Mouse (Mus musculus) embryo, embryonic 10 days (tissue): ENCODE results near the gene Tead3.

ENCODE experiments used
- DNase-seq: peaks from one replicate; pipeline ENCODE4 v3.0.0-alpha.2; 2015; ENCODE audit warnings: low spot score

Tead3 gene

DNA sequence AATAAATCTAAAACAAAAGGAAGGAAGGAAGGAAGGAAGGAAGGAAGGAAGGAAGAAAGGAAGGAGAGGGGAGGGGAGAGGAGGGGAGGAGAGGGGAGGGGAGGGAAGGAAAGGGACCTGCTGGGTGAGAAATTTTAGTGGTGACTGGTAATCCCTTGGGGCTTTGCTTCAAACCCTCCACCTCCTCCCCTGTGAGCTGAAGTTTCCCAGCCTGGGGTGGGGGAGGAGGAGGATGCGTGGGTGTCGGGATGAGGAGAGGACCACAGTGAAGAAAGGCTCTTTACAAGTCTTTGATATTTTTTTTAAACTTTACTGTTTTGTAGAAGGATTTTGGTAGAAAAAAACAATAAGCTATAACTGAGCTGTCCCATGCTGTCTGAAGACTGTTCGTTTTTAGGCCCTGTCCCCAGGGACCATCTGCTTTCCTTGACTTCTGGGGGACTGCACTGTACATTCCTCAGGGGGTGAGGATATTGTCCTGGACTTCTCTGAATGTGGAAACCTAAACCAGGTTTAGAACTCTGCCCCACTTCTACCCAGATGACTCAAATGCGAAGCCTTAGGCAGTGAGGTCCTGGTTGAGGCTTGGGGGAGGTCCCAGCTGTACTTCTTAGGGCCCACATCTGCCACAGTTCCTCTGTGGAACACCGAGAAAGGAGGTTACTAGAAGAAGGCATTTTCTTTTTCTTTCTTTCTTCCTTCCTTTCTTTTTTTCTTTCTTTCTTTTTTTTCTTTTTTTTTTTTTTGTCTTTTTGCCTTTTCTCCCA lies 39.1 kb downstream of the Tead3 start:
- DNase-seq, result no peak

DNA sequence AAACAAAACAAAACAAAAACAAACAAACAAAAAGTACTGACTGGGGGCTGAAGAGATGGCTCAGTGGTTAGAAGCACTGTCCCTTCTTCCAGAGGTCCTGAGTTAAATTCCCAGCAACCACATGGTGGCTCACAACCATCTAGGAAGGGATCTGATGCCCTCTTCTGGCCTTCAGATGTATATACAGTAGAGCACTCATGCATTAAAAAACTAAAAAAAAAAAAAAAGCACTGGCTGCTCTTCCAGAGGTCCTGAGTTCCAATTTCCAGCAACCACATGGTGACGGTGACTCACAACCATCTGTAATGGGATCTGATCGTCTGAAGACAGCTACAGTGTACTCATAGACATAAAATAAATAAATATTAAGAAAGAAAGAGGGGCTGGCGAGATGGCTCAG lies 39.8 kb downstream of the Tead3 start:
- DNase-seq, result no peak

DNA sequence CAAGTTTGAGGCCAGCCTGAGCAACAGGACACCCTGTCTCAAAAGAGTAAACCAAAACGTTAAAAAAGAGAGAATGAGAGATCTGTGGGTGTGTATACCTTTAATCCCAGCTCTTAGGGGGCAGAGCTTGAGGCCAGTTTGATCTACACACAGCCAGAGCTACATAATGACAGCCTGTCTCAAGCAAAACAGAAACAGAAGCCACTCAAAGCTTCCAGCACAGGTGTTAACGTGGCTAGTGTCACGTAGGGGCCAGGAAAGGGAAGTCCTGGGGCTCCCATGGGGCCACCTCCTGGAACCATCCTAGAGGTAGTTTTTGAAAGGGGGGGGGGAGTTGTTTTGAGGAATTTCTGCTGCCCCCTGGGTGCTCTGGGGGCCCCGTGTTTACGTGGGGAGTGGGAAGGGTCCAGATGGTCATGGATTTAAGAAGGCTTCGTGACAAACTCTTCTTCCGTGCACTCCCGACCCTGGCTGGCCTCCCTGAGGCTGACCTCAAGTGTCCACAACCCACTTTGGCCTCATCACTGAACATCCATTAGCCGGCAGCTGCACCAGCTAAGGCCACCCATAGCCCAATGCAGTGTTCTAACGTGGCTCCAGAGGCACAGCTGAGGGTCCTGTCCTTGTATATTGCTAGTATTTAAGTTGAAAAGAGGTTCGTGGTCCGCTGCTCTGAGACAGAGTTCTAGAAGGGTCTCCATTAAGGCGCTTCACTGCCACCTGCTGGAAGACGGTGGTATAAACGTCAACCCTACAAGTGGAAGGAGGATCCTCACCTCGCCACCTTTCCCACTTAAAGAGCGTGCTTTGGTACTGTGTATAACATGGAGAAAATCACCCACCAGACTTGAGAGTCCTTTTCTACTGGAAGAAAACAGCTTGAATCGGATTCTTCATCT lies 42.1 kb downstream of the Tead3 start:
- peak; percentile 95 for DNase-seq

DNA sequence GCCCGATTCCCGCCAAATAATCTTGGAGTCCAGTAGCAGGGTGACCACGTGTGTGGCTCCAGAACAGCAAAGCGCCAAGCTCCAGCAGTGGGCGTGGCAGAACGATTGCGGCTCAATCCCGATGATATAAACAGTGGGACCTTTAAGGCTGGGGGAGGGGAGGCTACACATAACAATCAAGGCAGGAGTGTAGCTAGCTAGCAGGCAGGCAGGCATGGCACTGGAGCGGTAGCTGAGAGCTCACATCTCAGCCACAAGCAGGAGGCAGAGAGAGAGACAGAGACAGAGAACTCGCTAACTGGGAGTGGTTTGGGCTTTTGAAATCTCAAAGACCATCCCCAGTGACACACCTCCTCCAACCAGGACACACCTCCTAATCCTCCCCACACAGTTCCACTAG lies 45.4 kb downstream of the Tead3 start:
- DNase-seq, result no peak

DNA sequence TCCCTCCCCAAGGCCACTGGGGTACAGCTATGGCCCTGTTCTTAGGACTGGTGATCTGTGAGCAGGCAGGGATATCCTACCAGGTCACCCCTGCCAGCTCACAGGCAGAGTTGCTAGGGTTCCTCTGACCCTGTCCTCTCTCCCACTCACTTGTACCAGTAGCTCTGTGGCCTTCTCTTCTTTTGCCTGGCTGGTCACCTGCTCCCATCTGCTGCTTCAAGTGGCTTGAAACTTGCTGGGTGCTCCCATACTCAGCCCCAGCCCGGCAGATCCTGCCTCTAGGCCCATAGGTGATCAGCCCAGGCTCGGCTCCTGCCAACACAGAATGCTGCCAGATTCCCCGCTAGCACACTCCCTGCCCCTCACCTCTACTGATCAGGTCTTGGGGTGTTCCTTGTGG lies 49.8 kb downstream of the Tead3 start:
- DNase-seq, result no peak

DNA sequence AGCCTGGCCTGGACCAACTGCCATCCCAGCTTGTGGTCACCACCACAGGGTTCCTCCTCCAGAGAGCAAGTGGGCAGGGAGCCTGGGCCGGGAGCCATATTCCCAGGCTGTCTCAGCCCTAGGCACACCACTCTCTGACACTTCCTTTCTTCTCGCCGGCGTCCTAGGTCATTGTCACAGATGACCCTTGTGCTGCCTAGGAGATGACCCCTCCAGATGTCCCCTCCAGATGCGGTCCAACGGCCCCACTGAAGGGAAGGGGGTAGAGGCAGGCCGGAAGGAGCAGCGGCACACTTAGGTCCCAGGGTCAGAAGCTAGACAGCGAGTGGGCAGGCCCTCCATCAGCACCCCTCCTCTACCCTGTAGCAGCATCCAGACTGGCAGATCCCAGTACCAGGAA lies 50.3 kb downstream of the Tead3 start:
- peak; percentile 73 for DNase-seq

DNA sequence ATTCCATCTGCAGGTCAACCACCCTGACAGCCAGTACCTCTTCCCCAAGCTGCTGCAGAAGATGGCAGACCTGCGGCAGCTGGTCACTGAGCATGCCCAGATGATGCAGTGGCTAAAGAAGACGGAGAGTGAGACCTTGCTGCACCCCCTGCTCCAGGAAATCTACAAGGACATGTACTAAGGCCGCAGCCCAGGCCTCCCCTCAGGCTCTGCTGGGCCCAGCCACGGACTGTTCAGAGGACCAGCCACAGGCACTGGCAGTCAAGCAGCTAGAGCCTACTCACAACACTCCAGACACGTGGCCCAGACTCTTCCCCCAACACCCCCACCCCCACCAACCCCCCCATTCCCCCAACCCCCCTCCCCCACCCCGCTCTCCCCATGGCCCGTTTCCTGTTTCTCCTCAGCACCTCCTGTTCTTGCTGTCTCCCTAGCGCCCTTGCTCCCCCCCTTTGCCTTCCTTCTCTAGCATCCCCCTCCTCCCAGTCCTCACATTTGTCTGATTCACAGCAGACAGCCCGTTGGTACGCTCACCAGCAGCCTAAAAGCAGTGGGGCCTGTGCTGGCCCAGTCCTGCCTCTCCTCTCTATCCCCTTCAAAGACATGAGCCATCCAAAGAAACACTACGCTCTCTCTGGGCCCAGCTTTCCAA lies 50.8 kb downstream of the Tead3 start:
- no peak for DNase-seq

DNA sequence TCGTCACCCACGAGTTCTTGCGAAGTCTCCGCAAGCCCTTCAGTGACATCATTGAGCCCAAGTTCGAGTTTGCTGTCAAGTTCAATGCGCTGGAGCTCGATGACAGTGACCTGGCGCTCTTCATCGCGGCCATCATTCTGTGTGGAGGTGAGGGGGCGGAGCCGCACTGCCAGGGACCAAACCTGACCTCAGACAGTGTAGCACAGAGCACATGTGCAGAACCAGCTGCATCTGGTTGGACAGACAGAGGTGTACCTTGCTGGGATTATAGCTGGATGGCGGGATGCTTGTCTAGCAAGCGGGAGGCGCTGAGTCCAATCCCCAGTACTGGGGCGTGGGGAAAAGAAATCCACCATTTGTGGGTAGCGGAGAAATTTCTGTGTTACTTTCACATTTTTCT lies 51.7 kb downstream of the Tead3 start:
- no peak for DNase-seq

DNA sequence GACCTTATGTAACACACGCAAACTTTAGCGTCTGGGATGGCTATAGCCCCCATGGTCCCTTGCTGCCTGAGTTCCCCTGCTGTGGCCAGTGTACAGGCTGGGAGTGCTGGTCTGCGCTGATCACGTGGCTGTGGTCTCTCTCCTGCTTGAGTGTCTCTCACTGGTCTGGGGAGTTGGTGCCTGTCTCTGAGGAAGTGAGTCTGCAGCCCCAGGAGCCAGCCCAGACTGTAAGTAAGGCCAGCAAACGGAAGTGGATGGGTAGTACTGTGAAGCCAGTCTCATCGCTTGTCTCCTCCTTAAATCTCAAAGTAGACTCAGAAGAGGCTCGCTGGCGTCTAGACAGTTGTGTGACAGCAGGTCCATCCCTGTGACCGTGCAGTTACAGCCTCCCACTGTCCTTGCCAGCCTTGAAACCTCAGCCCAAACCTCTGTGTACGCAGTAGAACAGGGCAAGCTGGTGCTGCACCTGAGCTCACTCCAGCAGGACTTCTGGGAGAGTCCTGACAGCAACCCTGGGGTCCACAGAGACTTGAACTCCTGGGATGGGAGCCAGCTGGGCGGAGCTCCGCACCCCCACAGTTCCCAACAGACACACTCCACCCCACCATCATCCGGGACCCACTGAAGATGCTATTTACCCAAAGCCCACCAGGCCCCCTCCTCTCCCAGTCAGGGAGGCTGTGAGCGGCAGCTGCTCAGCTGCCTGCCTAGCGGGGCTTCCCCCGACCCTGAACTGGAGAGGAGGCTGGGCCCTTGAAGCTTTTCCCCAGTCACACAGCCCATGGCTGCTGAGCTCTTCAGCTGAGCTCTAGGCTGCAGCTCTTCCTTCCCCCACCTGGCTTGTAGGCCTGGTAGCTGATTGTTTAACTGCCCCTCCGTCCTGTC lies 55.9 kb downstream of the Tead3 start:
- DNase-seq, result no peak

DNA sequence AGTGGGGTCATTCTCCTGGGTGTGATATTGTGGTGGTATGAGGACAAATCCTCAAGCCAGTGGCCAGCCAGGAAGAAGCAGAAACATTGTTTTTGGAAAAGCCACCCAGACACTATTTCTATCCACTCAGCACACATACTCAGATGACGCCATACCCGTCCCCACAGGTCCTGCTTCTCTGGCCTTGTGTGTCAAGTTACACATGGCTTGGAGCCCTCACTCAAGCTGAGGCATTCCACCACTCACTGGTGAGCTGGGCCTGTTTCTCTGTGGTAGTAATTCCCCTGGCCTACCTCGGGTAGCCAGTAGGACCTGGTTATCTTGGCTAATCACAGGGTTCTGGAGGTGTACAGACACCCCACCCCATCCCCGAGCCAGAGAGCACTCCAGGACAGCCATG lies 56.9 kb downstream of the Tead3 start:
- DNase-seq, result no peak

DNA sequence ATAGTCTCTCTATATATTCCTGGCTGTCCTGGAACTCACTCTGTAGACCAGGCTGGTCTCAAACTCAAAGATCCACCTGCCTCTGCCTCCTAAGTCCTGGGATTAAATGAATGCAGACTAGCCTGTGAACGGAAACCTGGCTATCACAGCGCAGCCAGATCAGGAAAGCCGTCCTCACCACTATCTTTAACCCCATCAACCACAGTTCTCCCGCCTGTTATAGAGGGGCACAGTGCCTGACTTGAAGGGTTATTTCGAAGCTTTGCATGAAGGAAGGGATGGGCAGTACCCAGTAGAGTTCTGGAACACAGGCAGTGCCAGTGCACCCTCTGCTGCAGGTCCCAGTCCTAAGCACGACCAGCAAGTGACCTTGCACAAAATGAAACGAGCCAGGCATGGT lies 59.3 kb downstream of the Tead3 start:
- DNase-seq, result no peak

DNA sequence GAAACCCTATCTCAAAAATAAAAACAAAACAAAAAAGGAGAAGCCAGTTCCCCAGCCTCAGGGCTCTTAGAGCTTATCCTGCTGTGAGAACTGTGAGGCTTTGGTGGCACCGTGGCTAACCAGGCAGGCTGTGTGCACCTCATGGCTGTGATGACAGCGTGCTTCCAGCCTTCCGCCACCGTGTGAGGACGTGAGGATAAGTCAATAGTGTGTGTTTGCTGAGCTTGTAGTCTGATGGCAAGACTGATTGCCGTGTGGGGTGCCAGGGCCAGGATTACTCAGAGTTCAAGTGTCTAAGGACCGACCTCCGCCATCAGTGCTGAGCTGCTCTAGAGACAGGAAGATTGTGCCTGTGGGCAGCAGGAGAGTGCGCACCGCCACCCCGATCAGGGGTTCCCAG lies 59.9 kb downstream of the Tead3 start:
- DNase-seq, result no peak

DNA sequence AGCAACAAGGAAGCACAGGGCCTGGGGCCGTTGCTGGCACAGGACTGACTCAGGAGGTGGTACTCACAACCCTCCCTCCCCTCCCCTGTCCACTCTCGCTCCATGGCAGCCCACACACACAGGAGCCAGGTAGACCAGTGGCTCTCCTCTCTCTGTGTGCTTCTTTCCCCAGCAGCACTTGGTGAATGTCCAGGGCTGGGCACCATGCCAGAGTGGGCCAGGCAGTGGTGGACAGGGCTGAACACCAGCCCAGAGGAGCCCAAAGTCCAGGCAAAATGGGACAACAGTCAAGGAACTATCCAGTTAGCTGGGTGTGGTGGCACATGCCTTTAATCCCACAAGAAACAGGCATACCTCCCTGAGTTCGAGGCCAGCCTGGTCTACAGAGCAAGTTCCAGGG lies 60.4 kb downstream of the Tead3 start:
- no peak for DNase-seq

DNA sequence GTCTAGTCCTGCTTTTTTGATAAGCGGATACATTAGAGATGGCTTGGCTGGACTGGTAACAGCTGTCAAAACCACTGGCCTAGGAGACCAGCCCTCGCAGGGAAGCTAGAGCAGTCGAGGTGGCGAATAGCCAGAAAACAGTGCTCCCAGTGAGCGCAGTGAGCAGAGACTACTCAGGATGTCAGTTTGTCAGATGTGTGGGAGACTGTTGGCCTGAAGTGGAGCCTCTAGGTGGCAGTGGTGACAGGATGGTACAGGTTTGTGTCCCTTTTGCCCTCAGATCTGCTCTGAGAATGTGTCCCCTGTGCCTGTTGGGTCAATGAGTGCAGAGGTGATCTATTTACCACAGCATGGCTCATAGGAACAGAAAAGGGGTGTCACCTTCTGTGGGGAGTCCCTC lies 62.6 kb downstream of the Tead3 start:
- peak; percentile 45 for DNase-seq

DNA sequence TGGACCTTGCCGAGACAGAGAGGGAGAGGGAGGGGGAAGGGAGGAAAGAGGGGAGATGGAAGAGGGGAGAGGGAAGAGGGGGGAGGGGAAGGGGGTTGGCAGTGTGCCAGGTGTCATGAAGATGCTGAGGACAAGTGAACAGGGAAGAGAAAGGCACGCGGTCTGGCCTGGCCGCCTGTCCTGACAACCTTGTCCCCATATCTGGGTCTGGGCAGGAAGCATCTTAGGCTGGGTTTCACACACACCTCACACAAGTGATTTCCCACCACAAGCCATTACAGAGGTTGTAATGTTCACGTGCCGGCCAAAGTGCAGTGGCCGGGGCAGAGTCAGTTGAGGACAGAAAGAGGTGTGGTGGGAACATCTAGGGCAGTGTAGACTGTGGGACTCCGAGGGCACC lies 63.0 kb downstream of the Tead3 start:
- DNase-seq, result no peak

DNA sequence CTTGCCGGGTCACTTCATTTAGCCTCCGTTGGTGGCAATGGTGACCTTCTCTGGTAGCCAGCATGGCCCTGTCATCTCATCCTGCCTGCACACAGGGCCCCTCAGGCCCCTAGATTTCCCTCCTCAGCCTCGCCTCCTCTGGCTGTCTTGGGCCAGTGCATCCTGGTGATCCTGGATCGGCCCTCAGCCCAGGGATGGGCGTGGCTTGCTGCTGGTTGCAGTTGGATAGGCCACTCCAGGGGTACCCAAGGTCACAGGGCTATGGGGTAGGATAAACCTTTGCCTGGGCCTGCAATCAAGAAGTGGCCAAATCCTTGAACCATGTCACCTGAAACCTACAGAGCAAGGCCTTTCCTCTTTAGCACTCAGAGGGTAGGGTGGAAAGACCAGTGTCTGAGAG lies 63.7 kb downstream of the Tead3 start:
- DNase-seq, result no peak

DNA sequence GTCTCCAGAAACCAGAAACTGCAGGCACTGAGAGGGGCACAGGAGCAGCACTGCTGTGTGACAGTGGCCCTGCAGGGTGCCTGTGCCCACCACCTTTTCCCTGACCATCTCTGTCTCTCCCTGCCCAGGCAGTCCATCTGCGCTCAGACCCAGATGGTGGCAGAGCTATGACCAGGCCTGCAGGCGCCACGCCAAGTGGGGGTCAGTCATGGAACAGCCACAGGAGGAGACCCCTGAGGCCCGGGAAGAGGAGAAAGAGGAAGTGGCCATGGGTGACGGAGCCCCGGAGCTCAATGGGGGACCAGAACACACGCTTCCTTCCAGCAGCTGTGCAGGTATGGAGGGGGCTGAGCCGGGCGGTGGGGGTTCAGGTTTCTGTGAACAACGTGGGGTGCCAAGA lies 64.5 kb downstream of the Tead3 start:
- no peak for DNase-seq

DNA sequence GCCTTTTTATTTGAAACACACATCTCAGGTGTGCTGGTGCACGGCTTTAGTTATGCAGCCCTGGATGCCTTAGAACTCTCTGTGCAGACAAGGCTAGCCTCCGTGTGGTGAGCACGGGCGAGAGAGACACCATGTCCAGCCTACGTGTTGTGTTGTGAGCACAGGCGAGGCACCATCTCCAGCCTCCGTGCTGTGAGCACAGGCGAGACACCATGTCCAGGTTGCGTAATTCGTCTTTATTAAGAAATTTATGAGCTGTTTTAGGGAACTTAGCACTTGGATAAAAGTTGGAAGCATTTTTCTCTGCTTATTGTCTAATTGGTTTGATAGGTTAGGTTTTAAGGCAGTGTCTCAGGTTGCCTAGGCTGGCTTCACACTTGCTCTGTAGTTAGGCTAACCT lies 67.4 kb downstream of the Tead3 start:
- no peak for DNase-seq

DNA sequence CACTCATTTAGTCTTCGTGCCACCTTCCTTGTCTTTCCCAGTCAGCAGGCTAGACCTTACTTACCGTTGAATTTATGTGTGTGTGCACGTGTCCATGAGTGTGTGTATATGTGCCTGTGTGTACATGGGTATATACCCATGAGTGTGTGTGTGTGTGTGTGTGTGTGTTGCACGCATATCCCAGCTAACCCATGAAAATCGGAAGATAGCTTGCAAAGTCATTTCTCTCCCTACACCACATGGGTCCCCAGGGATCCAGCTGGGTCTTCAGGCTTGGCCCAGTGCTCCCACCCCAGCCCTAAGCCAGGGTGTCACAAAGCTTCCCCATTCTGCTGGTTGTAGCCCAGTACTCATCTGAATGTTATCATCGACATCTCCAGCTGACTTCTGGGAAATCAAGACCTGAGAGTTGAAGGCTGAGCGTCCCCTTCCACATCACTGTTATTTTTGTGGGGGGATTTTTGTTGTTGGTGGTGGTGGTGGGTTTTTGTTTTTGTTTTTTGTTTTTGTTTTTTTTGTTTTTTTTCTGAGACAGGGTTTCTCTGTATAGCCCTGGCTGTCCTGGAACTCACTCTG lies 68.7 kb downstream of the Tead3 start:
- DNase-seq, result no peak
